Mouse (Mus musculus) heart, postnatal 0 days (tissue): ENCODE results near the gene Camkmt.

Source experiments
- CTCF ChIP-seq: IDR thresholded peaks from 2 replicates; pipeline ENCODE4 v1.5.1; 2016; ENCODE audit warnings: antibody characterized with exemption, control low read depth, low read depth
- EP300 ChIP-seq: IDR thresholded peaks from 2 replicates; pipeline ENCODE4 v1.6.1; 2016; ENCODE audit warnings: antibody characterized with exemption, low read depth

- no peak for TF ChIP-seq CTCF
- no peak for TF ChIP-seq EP300
These were observed 367.7 kb downstream of the Camkmt start for GRCm38 (mm10) chr17:85458075-85458474.
